ENCODE assay signal across 8 mouse cellular contexts in genomic region chr3:30601610-30602064, GRCm38 (mm10). TPM values are rescaled to one million over a fixed set of nuclear protein-coding genes. Genes with fewer than 3 reads are reported as not detected.
DNase-seq lines count a peak whose midpoint lies in the region; ATAC-seq and TF ChIP-seq lines count a peak whose summit lies in the region.

No protein-coding gene starts in this region.

- peak overlapping the region; percentile 97 for H3K27ac ChIP-seq in heart, embryonic 10.5 days
- H3K27ac ChIP-seq in forebrain, embryonic 12.5 days = peak overlapping the region; percentile 94
- H3K27ac ChIP-seq in liver, embryonic 13.5 days = peak overlapping the region; percentile 98

- no peak for DNase-seq in heart, embryonic 10.5 days (ENCODE audit: low spot score)
- DNase-seq in heart, adult 11 months = no peak
- no peak for DNase-seq in liver, embryonic 13.5 days
- DNase-seq in MN1 (ENCODE audit: low spot score) = no peak
- no peak for DNase-seq in layer of hippocampus, adult 8-10 months (ENCODE audit: low spot score in 2 of 2)

- no peak for ATAC-seq in forebrain, embryonic 12.5 days (ENCODE audit: low FRiP score)
- no peak for ATAC-seq in liver, embryonic 13.5 days (ENCODE audit: low read depth)
- ATAC-seq in frontal cortex, adult (ENCODE audit: low TSS enrichment) = no peak

- peaks cover 19% of the 10 kb centered on the region for H3K27me3 ChIP-seq in heart, embryonic 10.5 days (ENCODE audit: insufficient read depth, poor library complexity, severe bottlenecking)
- H3K27me3 ChIP-seq in C2C12 (ENCODE audit: control insufficient read depth, insufficient read depth, insufficient read length) = no peaks in the 10 kb centered on the region
- peaks cover 16% of the 10 kb centered on the region for H3K27me3 ChIP-seq in forebrain, embryonic 12.5 days
- peaks cover 24% of the 10 kb centered on the region for H3K27me3 ChIP-seq in liver, embryonic 13.5 days

- WGBS in heart, embryonic 10.5 days = 1% methylated on average over 13 of the region's 13 CpGs
- WGBS in forebrain, embryonic 12.5 days = under 1% methylated on average over 13 of the region's 13 CpGs
- WGBS in liver, embryonic 13.5 days (ENCODE audit: insufficient replicate concordance) = under 1% methylated on average over 13 of the region's 13 CpGs

- peaks cover 14% of the 10 kb centered on the region for H3K36me3 ChIP-seq in heart, embryonic 10.5 days
- H3K36me3 ChIP-seq in C2C12 (ENCODE audit: control insufficient read depth, insufficient read depth) = peaks cover 26% of the 10 kb centered on the region
- peaks cover 18% of the 10 kb centered on the region for H3K36me3 ChIP-seq in forebrain, embryonic 12.5 days (replicated peaks)
- H3K36me3 ChIP-seq in liver, embryonic 13.5 days = peaks cover 21% of the 10 kb centered on the region

- peak overlapping the region; percentile 79; the same call in 1 of the 2 replicates for H3K9ac ChIP-seq in forebrain, embryonic 12.5 days
- H3K9ac ChIP-seq in liver, embryonic 13.5 days = peak overlapping the region; percentile 88

- peaks cover 12% of the 10 kb centered on the region for H3K79me3 ChIP-seq in C2C12 (ENCODE audit: low read depth)

- H3K9me3 ChIP-seq in heart, embryonic 10.5 days = no peaks in the 10 kb centered on the region
- no peaks in the 10 kb centered on the region for H3K9me3 ChIP-seq in forebrain, embryonic 12.5 days
- no peaks in the 10 kb centered on the region for H3K9me3 ChIP-seq in liver, embryonic 13.5 days (replicated peaks)

- no peak for TF ChIP-seq CTCF in C2C12 (IDR thresholded peaks at IDR 0.05; ENCODE audit: control insufficient read depth, insufficient read depth, insufficient read length)

- H3K4me3 ChIP-seq in heart, embryonic 10.5 days = peak overlapping the region; percentile 94
- H3K4me3 ChIP-seq in C2C12 (ENCODE audit: insufficient read depth, poor library complexity, severe bottlenecking) = peak overlapping the region; percentile 65
- H3K4me3 ChIP-seq in forebrain, embryonic 12.5 days (replicated peaks) = peak overlapping the region; percentile 93
- peak overlapping the region; percentile 83 for H3K4me3 ChIP-seq in liver, embryonic 13.5 days (replicated peaks)

- peaks cover 9% of the 10 kb centered on the region; the same call in 1 of the 2 replicates for H3K4me1 ChIP-seq in heart, embryonic 10.5 days
- H3K4me1 ChIP-seq in forebrain, embryonic 12.5 days = peaks cover 27% of the 10 kb centered on the region
- H3K4me1 ChIP-seq in liver, embryonic 13.5 days (replicated peaks) = peaks cover 29% of the 10 kb centered on the region

- peaks cover 30% of the 10 kb centered on the region for H3K79me2 ChIP-seq in C2C12 (ENCODE audit: control insufficient read depth, insufficient read depth)

- peak overlapping the region; percentile 73 for H3K4me2 ChIP-seq in forebrain, embryonic 12.5 days
- peak overlapping the region; percentile 91 for H3K4me2 ChIP-seq in liver, embryonic 13.5 days

- H3ac ChIP-seq in C2C12 (ENCODE audit: control insufficient read depth, insufficient read length, low read depth) = no peak overlapping the region

TF ChIP-seq in C2C12, 6 proteins besides CTCF, POLR2A, EP300 and RAD21:
- TF ChIP-seq MAX (IDR thresholded peaks at IDR 0.05) (no peak), FOSL1 (IDR thresholded peaks at IDR 0.05; ENCODE audit: insufficient read depth, low read length, poor library complexity, severe bottlenecking) (no peak), CEBPB (IDR thresholded peaks at IDR 0.05; ENCODE audit: low read depth) (no peak), MYOG (IDR thresholded peaks at IDR 0.05; ENCODE audit: control insufficient read depth, extremely low read depth, insufficient read length) (no peak), MYOD1 (IDR thresholded peaks at IDR 0.05; ENCODE audit: control insufficient read depth, insufficient read length, low read depth) (no peak), USF1 (IDR thresholded peaks at IDR 0.05; ENCODE audit: low read depth) (no peak)

RNA-seq across cellular contexts. Expression of gene Mynn, which starts 0.2 kb away (rescaled TPM):
- polyA plus RNA-seq in heart, embryonic 10.5 days (2016; fragmentation: Nextera tagmentation; extraction: Ambion mirVana) = 24.9 and 25.6 TPM in 2 replicates
- polyA plus RNA-seq in C2C12 (2012; fragmentation: generic; extraction: Trizol) = 3.5 TPM
- 35.1 and 38.1 TPM in 2 replicates for polyA plus RNA-seq in forebrain, embryonic 12.5 days (2016; fragmentation: Nextera tagmentation; extraction: Ambion mirVana)
- polyA plus RNA-seq in liver, embryonic 13.5 days (2015; fragmentation: Nextera tagmentation; extraction: Ambion mirVana) = 13.8 and 15.5 TPM in 2 replicates
- 10 to 100 TPM; 12.5 to 23.4 (median 19.9) TPM for total RNA-seq in layer of hippocampus, adult 8-10 months (2022)

RNA-seq across cellular contexts. Expression of gene Actrt3, which starts 1.9 kb away (rescaled TPM):
- 0.07 TPM in 1 of 2 replicates, not detected in the other for polyA plus RNA-seq in heart, embryonic 10.5 days (2016; fragmentation: Nextera tagmentation; extraction: Ambion mirVana)
- 0.02 TPM for polyA plus RNA-seq in C2C12 (2012; fragmentation: generic; extraction: Trizol)
- polyA plus RNA-seq in forebrain, embryonic 12.5 days (2016; fragmentation: Nextera tagmentation; extraction: Ambion mirVana) = not detected in 2 replicates
- polyA plus RNA-seq in liver, embryonic 13.5 days (2015; fragmentation: Nextera tagmentation; extraction: Ambion mirVana) = not detected in 2 replicates
- total RNA-seq in layer of hippocampus, adult 8-10 months (2022) = 1 to 10 TPM in 3 of 4 experiments, under 1 TPM in 1; 0.86 to 1.5 (median 1.1) TPM

RNA-seq across cellular contexts. Expression of gene Lrriq4, which starts 42.7 kb away (rescaled TPM):
- polyA plus RNA-seq in heart, embryonic 10.5 days (2016; fragmentation: Nextera tagmentation; extraction: Ambion mirVana) = not detected in 2 replicates
- polyA plus RNA-seq in C2C12 (2012; fragmentation: generic; extraction: Trizol) = not detected
- not detected in 2 replicates for polyA plus RNA-seq in forebrain, embryonic 12.5 days (2016; fragmentation: Nextera tagmentation; extraction: Ambion mirVana)
- polyA plus RNA-seq in liver, embryonic 13.5 days (2015; fragmentation: Nextera tagmentation; extraction: Ambion mirVana) = not detected in 2 replicates
- total RNA-seq in layer of hippocampus, adult 8-10 months (2022) = not detected

RNA-seq across cellular contexts. Expression of gene Lrrc34, which starts 46.0 kb away (rescaled TPM):
- polyA plus RNA-seq in heart, embryonic 10.5 days (2016; fragmentation: Nextera tagmentation; extraction: Ambion mirVana) = 1.1 and 1.5 TPM in 2 replicates
- polyA plus RNA-seq in C2C12 (2012; fragmentation: generic; extraction: Trizol) = not detected
- 1.5 and 1.9 TPM in 2 replicates for polyA plus RNA-seq in forebrain, embryonic 12.5 days (2016; fragmentation: Nextera tagmentation; extraction: Ambion mirVana)
- polyA plus RNA-seq in liver, embryonic 13.5 days (2015; fragmentation: Nextera tagmentation; extraction: Ambion mirVana) = 0.13 and 0.16 TPM in 2 replicates
- under 1 TPM in 1 of 4 experiments, not detected in 3; 0.38 TPM for total RNA-seq in layer of hippocampus, adult 8-10 months (2022)

RNA-seq across cellular contexts. Expression of gene Mecom, which starts 53.8 kb away (rescaled TPM):
- polyA plus RNA-seq in heart, embryonic 10.5 days (2016; fragmentation: Nextera tagmentation; extraction: Ambion mirVana) = 28.4 and 40.3 TPM in 2 replicates
- 1.3 TPM for polyA plus RNA-seq in C2C12 (2012; fragmentation: generic; extraction: Trizol)
- polyA plus RNA-seq in forebrain, embryonic 12.5 days (2016; fragmentation: Nextera tagmentation; extraction: Ambion mirVana) = 12.1 and 12.2 TPM in 2 replicates
- polyA plus RNA-seq in liver, embryonic 13.5 days (2015; fragmentation: Nextera tagmentation; extraction: Ambion mirVana) = 0.81 and 1.2 TPM in 2 replicates
- total RNA-seq in layer of hippocampus, adult 8-10 months (2022) = 1 to 10 TPM; 2.2 to 5.5 (median 4.5) TPM
